Mouse (Mus musculus): ENCODE results near the gene Cda. TPM values are rescaled to one million over a fixed set of nuclear protein-coding genes. Genes with fewer than 3 reads are reported as not detected.

Gene Cda
- polyA plus RNA-seq, 1 experiment, result 2.9 TPM

DNA sequence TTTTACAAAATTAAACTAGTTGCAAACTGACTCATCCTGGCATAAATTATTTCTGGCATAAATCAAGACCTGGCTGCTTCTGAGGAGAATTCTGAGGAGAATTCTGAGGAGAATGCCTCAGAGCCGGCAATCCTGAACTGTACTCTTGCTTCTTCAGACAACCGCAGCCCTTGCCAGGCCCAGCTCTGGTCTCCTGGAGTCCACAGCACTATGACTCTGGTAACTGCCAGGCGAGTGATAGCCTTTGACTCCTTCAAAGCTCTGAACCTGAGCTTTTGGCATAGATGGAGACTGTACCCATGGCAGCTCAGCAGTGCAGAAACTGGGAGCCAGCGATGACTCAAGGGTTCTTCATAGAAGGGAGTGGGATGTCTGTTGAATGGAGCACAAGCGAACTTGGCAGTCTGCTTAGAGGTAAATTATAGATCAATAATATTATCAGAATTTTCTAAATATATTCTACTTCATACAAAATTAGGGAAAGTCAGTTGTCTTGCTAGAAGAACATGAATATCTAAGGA lies 3.3 kb upstream of the Cda start:
- TF ChIP-seq POLR2A (IDR thresholded peaks at IDR 0.05; ENCODE audit: extremely low read depth, insufficient read depth, low read length) (no peak), CTCF (IDR thresholded peaks at IDR 0.05; ENCODE audit: extremely low read depth, insufficient read depth, low read length) (no peak)
- H3K4me3 ChIP-seq (ENCODE audit: insufficient read depth, low read length), result no peak overlapping the region
- H3K27ac ChIP-seq (ENCODE audit: insufficient read depth, low read length), result no peak overlapping the region
- H3K4me1 ChIP-seq (ENCODE audit: control insufficient read depth, insufficient read depth, low read length), result no peaks in the 10 kb centered on the region

DNA sequence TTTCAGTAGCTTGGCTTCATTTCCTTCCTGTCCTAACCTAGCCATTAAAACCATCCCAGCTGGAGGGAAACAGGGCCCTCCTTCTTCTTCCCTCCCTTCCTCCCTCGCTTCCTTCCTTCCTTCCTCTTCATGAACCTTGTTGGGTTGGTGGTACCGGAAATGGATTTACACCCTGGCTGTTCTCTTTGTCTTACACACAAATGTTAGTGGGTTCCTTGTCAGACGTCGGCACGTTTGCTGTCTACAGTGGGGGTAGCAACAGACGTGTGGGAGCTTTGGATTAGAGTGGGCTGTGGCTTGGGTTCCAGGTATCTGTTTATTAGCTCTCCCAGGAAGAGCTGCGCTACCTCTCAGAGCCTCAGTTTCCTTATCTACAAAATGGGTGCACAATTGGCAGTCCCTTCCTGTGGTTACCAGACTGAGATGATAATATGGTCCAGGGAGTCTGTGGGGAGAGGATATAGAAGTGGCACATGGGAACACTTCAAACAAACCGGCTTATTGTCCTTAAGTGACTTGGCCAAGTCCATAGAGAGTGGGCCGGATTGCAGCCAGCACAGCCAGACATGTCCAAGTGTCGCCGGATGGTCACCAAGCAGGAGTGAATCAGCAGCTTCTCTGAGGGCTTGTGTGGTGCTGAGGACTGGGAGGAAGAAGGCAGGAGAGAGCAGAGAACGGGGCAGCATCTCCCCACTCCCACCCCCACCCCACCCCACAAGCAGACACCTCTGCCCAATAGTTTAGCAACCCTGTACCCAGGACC lies 887 bp upstream of the Cda start:
- H3K4me3 ChIP-seq (ENCODE audit: insufficient read depth, low read length), result no peak overlapping the region
- H3K27ac ChIP-seq (ENCODE audit: insufficient read depth, low read length), result no peak overlapping the region
- TF ChIP-seq POLR2A (IDR thresholded peaks at IDR 0.05; ENCODE audit: extremely low read depth, insufficient read depth, low read length), result no peak
- no peak for TF ChIP-seq CTCF (IDR thresholded peaks at IDR 0.05; ENCODE audit: extremely low read depth, insufficient read depth, low read length)
- H3K4me1 ChIP-seq (ENCODE audit: control insufficient read depth, insufficient read depth, low read length), result no peaks in the 10 kb centered on the region

DNA sequence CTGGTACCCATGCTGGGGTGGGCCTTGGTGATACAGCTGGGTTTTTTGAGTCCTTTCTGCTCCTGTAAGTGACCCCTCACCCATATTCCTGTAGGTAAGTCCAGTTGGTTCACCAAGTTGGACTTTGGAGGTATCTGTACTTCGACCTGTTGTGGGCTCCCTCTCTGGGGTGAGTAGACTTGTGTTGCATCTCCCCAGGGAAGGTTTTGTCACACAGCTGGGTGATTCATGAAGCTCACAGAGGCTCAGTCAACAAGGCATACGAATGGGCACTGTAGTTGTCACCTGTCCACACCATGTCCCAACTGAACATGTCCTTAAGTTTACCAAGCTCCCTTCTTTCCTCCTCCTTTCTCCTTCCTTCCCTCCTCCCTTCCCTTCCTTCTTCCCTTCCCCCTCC lies 1.2 kb downstream of the Cda start:
- TF ChIP-seq POLR2A (IDR thresholded peaks at IDR 0.05; ENCODE audit: extremely low read depth, insufficient read depth, low read length) (no peak), CTCF (IDR thresholded peaks at IDR 0.05; ENCODE audit: extremely low read depth, insufficient read depth, low read length) (no peak)
- Histone ChIP-seq H3K4me3 (ENCODE audit: insufficient read depth, low read length) (no peak overlapping the region), H3K4me1 (ENCODE audit: control insufficient read depth, insufficient read depth, low read length) (no peaks in the 10 kb centered on the region), H3K27ac (ENCODE audit: insufficient read depth, low read length) (no peak overlapping the region)

DNA sequence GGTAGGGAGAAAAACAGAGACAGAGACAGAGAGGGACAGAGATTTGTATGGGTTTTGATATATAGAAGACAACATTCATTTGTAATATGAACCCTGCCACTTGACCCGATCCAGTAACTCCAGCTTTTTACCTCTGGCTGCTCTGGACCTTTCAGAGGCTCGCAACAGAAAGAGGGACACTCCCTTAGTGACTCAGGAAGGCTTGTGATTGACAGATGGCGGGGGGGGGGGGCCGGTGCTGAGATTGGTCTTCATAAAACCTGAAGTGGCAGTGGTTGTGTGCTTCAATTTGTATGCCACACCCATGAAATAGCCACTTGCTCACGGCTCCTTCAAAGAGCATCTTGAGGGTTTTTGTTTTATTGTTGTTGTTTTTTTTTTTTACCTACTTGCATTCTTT lies 4.3 kb downstream of the Cda start:
- Histone ChIP-seq H3K4me3 (ENCODE audit: insufficient read depth, low read length) (no peak overlapping the region), H3K27ac (ENCODE audit: insufficient read depth, low read length) (no peak overlapping the region), H3K4me1 (ENCODE audit: control insufficient read depth, insufficient read depth, low read length) (no peaks in the 10 kb centered on the region)
- TF ChIP-seq POLR2A (IDR thresholded peaks at IDR 0.05; ENCODE audit: extremely low read depth, insufficient read depth, low read length) (no peak), CTCF (IDR thresholded peaks at IDR 0.05; ENCODE audit: extremely low read depth, insufficient read depth, low read length) (no peak)

DNA sequence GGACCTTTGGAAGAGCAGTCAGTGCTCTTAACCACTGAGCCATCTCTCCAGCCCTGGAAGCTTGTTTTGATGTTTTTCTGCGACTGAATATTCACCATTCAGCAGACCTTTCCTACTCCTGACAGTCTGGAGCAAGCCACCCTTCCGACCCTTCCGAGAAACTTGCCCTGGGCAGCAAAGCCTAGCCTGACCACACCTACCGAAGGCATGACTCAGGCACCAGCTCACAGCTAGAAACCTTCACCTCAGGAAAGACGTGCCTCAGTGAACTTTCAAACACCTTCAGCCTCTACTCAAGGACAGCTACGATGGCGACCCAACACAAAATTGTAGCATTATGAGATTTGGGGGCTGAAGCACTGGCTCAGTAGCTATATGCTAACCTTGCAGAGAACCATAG lies 4.9 kb downstream of the Cda start:
- no peak for TF ChIP-seq CTCF (IDR thresholded peaks at IDR 0.05; ENCODE audit: extremely low read depth, insufficient read depth, low read length)
- TF ChIP-seq POLR2A (IDR thresholded peaks at IDR 0.05; ENCODE audit: extremely low read depth, insufficient read depth, low read length), result no peak
- Histone ChIP-seq H3K4me3 (ENCODE audit: insufficient read depth, low read length) (no peak overlapping the region), H3K27ac (ENCODE audit: insufficient read depth, low read length) (no peak overlapping the region), H3K4me1 (ENCODE audit: control insufficient read depth, insufficient read depth, low read length) (no peaks in the 10 kb centered on the region)

DNA sequence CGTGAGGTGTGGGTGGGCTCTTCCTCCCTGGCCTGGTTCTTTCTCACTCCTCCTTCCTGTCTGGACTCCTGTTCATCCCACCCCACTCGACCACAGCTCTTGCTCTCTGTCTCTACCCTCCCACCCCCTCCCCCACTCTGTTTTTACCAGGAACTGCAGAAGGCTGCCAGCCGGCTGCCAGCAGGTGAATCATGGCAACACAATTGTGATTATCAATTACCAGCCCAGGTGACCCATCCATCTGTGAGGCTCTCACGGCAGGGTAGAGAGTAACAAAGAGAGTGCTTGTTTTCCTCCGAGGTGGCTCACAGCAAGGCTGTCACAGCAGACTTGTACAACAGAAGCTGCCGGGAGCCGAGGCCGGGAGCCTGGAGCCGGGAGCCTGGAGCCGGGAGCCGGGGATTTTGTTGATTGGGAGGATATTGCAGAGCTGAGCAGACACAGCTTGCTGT lies 6.4 kb downstream of the Cda start:
- Histone ChIP-seq H3K27ac (ENCODE audit: insufficient read depth, low read length) (no peak overlapping the region), H3K4me3 (ENCODE audit: insufficient read depth, low read length) (no peak overlapping the region), H3K4me1 (ENCODE audit: control insufficient read depth, insufficient read depth, low read length) (no peaks in the 10 kb centered on the region)
- no peak for TF ChIP-seq CTCF (IDR thresholded peaks at IDR 0.05; ENCODE audit: extremely low read depth, insufficient read depth, low read length)
- TF ChIP-seq POLR2A (IDR thresholded peaks at IDR 0.05; ENCODE audit: extremely low read depth, insufficient read depth, low read length), result no peak

DNA sequence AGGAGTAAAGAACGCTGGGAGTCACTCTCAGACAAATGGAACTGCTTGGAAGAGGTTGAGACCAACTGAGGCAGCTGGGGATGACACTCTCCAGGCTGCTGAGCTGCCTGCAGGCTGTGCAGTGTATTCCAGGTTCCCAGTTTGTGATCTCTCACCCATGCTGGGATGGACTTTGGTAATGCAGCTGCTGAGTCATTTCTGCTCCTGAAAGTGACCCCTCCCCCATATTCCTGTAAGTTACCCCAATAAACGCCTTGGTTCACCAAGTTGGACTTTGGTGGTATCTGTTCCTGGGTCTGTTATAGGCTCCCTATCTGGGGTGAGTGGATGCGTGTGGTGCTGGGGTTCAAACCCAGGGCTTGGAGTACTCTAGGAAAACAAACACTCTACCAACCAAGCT lies 9.6 kb downstream of the Cda start:
- Histone ChIP-seq H3K4me1 (ENCODE audit: control insufficient read depth, insufficient read depth, low read length) (no peaks in the 10 kb centered on the region), H3K27ac (ENCODE audit: insufficient read depth, low read length) (no peak overlapping the region), H3K4me3 (ENCODE audit: insufficient read depth, low read length) (no peak overlapping the region)
- TF ChIP-seq CTCF (IDR thresholded peaks at IDR 0.05; ENCODE audit: extremely low read depth, insufficient read depth, low read length) (no peak), POLR2A (IDR thresholded peaks at IDR 0.05; ENCODE audit: extremely low read depth, insufficient read depth, low read length) (no peak)

DNA sequence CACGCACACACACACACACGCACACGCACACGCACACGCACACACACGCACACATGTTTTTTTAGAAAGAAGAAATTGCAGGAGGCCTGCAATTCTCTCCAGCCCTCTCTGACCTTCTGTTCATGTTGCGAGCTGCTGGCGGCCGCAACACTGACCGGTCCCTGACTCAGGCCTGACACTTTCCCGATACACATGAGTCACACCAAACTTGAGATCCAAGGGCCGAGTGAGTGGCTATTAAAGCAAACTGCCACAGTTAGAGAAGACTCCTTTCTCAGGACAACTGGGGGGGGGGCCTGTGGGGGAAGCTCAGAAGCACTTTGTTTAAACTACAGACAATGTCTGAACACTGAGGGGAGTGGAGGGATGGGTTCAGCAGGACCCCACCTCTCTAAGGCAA lies 11.2 kb downstream of the Cda start:
- H3K4me3 ChIP-seq (ENCODE audit: insufficient read depth, low read length), result no peak overlapping the region
- H3K4me1 ChIP-seq (ENCODE audit: control insufficient read depth, insufficient read depth, low read length), result no peaks in the 10 kb centered on the region
- TF ChIP-seq POLR2A (IDR thresholded peaks at IDR 0.05; ENCODE audit: extremely low read depth, insufficient read depth, low read length) (no peak), CTCF (IDR thresholded peaks at IDR 0.05; ENCODE audit: extremely low read depth, insufficient read depth, low read length) (no peak)

DNA sequence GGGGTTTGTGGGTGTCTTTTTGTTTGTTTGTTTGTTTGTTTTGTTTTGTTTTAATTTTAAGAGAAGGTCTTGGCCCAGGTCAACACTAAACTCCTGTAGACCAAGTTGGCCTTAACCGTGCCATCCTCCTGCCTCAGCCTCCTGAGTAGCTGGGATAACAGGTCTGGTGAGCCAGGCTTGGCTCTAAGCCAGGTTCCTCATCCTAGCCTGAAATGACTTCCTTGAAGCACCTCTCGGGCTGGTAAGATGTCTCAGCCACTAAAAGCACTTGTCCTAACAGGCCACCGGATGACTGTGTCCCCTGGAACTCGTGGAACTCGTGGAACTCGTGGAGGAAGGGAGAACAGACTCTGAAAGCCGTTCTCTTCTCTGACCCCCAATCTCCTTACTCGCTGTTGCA lies 11.7 kb downstream of the Cda start:
- no peak overlapping the region for H3K4me3 ChIP-seq (ENCODE audit: insufficient read depth, low read length)
- TF ChIP-seq CTCF (IDR thresholded peaks at IDR 0.05; ENCODE audit: extremely low read depth, insufficient read depth, low read length), result no peak
- TF ChIP-seq POLR2A (IDR thresholded peaks at IDR 0.05; ENCODE audit: extremely low read depth, insufficient read depth, low read length), result no peak
- H3K27ac ChIP-seq (ENCODE audit: insufficient read depth, low read length), result no peak overlapping the region
- no peaks in the 10 kb centered on the region for H3K4me1 ChIP-seq (ENCODE audit: control insufficient read depth, insufficient read depth, low read length)

More for the DNA sequence above, 11.2 kb downstream of the Cda start:
- H3K27ac ChIP-seq (ENCODE audit: insufficient read depth, low read length), result no peak overlapping the region

DNA sequence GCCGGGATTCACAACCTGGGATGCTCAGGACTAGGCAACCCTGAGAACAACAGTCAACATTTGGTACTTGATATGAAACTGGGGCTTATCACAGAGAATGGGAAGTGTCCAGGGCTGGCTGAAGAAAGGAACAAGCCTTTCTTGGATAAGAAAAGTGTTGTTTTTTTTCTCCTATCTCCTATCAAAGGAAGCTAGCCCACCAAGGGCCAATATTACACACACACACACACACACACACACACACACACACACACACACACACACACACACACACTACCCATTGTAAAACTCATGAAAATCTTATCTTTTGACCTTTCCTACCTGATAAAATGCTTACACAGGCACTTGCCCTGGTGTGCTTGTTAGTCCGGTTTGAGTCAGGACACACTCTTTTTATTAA lies 12.3 kb downstream of the Cda start:
- Histone ChIP-seq H3K4me1 (ENCODE audit: control insufficient read depth, insufficient read depth, low read length) (no peaks in the 10 kb centered on the region), H3K4me3 (ENCODE audit: insufficient read depth, low read length) (no peak overlapping the region), H3K27ac (ENCODE audit: insufficient read depth, low read length) (no peak overlapping the region)
- no peak for TF ChIP-seq POLR2A (IDR thresholded peaks at IDR 0.05; ENCODE audit: extremely low read depth, insufficient read depth, low read length)
- no peak for TF ChIP-seq CTCF (IDR thresholded peaks at IDR 0.05; ENCODE audit: extremely low read depth, insufficient read depth, low read length)
